Mouse (Mus musculus) heart, adult 2 months (tissue): ENCODE results near the gene Tysnd1.

Experiments
- EP300 ChIP-seq: fragments of 200-500 bp; IDR thresholded peaks from 2 replicates; pipeline ENCODE4 v1.6.1; 2011; ENCODE audit warnings: low read depth, low read length, control low read depth; ENCODE audit not compliant: insufficient read depth
- POLR2A ChIP-seq: fragments of 200-500 bp; IDR thresholded peaks from 2 replicates; pipeline ENCODE4 v1.6.1; 2011; ENCODE audit warnings: mild to moderate bottlenecking, low read depth, low read length, control low read depth; ENCODE audit not compliant: insufficient read depth

GRCm38 (mm10) chr10:61737537-61737936 lies 42.2 kb downstream of the Tysnd1 start:
- no peak for TF ChIP-seq POLR2A
- no peak for TF ChIP-seq EP300
